Mouse (Mus musculus) common myeloid progenitor, adult 5-6 weeks (primary cell): ENCODE data around the gene Fkbp5. TPM values are rescaled to one million over a fixed set of nuclear protein-coding genes. Genes with fewer than 3 reads are reported as not detected.

Source experiments
- ATAC-seq: replicated peaks from 2 replicates; pipeline ENCODE4 v1.8.0; 2016; ENCODE audit warnings: low read depth, mild to moderate bottlenecking, moderate TSS enrichment, inconsistent platforms; ENCODE audit not compliant: poor library complexity, severe bottlenecking
- total RNA-seq: library from RNA; stranded (forward); fragments of 200-1000, 187-1606 nt; gene quantifications from 2 replicates; pipeline ENCODE4 v1.2.3, GENCODE M21; 2017

Fkbp5 gene
- total RNA-seq, 1 experiment from 2014 or later: 49.6 TPM

DNA sequence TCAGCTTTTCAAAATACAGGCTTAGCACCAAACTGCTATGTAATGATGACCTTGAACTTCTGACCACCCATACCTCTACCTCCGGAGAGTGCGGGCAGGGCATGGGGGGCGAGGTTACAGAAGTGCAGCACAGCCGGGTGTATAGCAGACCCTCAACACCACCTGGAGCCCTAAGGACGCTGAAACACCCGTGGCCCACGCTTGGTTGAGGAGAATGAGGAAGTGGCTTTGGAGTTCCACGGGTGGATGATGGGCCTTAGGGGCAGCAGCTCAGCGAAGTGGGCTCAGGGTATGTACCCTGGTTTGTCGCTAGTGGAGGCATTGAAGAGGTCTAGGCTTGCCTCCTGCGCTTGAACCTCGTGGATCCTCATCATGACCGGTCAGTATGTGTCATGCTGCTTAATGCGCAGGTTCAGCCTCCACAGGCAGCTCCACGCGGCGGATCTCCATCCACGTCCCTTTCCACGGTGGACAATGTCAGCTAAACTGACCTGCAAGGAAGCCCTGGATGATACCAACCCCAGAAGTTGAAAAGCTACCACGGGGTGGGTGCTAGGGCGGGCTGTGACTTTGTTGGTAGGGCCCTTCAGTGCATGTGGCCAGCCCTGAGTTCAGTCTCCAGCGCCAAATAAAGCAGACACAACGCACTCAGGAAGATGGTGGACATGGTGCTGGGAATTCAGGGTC lies 6.8 kb upstream of the Fkbp5 start:
- ATAC-seq: no peak

GRCm38 (mm10) chr17:28523355-28524008 lies 6.2 kb upstream of the Fkbp5 start:
- no peak for ATAC-seq

- peak; percentile 48 for ATAC-seq
Measured at GRCm38 (mm10) chr17:28522623-28523354, 5.5 kb upstream of the Fkbp5 start.

- no peak for ATAC-seq
Measured at GRCm38 (mm10) chr17:28521920-28522319, 4.6 kb upstream of the Fkbp5 start.

GRCm38 (mm10) chr17:28521071-28521726 lies 3.9 kb upstream of the Fkbp5 start:
- no peak for ATAC-seq

DNA sequence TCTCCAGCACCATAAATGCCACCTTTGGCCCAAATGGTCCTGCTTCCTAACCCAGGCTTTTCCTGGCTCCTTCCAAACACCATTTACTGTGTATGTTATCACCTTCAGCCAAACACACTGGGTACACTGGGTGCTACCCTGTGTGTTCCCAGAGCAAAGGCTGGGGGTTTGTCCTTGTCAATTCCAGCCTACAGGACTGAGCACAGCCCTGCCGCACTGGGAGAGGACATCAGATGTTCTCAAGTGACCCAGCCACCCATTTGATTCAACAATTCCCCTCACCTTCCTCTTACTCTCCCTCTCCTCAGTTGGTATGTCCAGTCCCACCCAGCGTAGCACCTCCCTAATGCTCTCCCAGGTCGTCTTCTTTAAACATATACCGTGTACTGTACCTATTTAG lies 3.2 kb upstream of the Fkbp5 start:
- no peak for ATAC-seq

GRCm38 (mm10) chr17:28519827-28520226 lies 2.5 kb upstream of the Fkbp5 start:
- ATAC-seq: no peak

DNA sequence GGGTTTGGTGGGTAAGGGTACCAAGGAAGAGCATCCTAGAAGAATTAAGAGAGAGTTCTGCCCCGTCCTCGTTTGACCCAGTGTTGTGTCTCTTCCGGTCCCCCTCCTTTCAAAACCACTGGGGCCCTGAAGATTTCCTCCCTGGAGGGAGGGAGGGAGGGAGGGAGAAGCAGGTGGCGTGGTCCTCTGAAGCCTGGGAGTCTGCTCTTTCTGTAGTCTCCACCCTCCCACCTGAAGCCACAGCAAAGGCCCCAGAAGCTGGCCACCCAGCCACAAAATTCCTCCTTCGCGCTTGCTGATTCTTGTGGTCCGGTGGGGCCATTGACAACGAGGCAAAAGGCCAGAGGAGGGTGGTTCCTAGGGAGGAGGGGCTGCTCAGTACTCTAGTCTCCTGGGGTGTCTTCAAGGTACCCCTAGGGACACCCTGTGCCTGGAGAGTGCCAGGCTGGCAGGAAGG lies 1.3 kb upstream of the Fkbp5 start:
- peak; percentile 16; the same call in 1 of the 2 replicates for ATAC-seq

DNA sequence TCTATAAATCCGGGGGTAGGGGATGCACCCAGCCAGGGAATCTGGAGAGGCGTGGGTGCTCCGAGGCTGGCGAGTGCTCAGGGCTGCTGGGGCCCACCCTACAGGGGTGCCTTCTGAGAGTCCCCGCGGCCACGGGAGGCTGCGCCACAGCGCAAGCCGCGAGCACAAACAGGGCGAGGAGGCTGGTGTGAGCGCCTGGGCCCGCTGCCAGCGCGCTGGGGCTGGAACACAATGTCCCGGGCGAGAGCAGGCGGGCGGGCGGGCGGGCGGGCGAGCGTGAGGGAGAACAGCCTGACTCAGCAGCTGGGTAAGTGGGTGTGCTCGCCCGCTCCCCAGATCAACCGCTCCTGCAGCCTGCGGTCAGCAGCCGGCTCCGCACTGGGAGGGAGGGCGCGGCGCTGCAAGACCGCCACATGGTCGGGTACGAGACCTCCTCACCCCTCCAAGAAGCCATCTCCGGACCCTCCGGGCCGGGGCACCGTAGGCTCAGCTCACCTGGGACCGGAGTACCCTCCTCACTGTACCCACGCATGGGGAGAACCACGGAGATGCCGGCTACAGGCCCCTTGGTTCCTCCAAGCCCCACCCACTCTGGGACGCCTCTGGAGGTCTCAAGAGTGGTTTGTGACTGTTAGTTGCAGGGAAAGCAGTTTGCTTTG lies 758 bp upstream of the Fkbp5 start:
- peak; percentile 57 for ATAC-seq

DNA sequence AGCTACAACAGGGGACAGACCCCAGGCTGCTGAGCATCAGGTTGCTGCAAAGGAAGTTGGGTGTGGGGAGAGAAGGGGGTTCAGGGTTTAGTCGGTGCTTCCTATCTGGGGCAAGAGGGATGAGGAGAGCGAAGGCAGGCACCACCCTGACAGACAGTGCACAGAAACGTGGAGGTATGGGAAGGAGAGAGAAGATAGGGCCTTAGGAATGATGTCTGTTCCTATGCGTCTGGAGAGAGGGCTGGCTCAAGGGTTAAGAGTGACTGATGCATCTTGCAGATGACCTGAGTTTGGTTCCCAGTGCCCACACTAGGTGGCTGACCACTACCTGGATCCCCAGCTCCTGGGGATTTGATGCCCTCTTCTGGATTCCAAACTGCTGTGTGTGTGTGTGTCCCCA lies 446 bp downstream of the Fkbp5 start:
- ATAC-seq: no peak

DNA sequence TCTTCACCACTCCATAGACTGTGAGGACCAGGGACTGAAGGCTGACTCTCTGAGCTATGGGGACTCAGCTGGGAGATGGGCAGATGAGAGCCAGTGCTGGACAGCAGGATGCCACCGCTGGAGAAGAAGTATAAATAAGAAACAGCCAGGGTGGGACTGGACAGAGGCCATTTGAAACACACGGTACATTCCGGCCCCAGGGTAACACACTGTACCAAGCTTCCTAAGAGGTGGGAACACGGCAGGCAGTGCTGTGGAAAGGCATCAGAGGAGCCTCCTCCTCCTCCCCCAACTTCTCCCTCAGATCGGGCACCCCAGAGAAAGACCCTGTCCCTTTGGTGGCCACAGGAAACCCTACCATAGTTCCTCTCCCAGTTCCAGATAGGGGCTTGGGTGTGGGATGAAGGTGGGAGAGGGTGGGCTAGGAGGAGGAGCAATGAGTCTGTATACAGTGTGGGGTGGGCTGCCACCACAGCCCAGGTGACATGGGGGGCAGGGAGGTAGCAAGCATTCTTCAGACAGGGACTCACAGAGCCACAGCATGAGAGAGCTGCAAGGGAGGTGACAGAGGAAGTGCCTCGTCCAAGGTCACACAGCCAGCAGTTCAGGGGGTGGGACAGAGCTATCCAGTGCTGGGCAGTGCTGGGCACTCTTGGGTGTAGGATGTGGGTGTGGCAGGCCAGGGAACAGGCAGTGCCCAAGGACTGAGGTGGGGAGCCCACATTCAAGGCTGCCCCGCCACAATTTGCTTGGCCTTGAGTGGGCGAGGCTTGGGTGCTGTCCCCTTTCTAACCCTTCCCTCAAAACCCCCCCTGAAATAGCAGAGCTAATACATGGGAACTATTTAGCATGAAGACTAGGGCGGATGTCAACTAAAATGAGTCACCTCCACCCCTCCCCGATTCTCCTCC lies 1.6 kb downstream of the Fkbp5 start:
- ATAC-seq: no peak

- no peak for ATAC-seq
Measured at GRCm38 (mm10) chr17:28514555-28514954, 2.8 kb downstream of the Fkbp5 start.

DNA sequence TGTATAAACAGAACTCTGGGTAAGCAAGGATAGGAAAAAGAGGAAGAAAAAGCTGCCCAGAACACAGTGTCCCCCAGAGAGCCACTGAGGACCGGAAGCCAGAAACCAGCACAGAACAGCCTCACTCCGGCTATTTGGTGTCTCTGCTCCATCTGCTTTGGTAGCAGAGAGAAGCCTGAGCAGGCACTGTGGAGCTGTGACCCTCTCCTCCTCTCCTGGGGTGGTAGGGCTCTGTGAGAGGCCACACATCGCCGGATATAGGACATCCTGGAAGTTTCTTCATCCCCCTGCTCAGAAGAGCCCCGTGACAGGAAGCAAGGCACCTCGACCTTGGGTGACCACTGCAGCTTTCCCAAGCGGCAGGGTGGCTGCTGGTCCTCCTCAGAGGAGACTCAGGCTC lies 3.5 kb downstream of the Fkbp5 start:
- peak; percentile 15; the same call in 1 of the 2 replicates for ATAC-seq

- ATAC-seq: no peak
Measured at GRCm38 (mm10) chr17:28513337-28513736, 4.0 kb downstream of the Fkbp5 start.

DNA sequence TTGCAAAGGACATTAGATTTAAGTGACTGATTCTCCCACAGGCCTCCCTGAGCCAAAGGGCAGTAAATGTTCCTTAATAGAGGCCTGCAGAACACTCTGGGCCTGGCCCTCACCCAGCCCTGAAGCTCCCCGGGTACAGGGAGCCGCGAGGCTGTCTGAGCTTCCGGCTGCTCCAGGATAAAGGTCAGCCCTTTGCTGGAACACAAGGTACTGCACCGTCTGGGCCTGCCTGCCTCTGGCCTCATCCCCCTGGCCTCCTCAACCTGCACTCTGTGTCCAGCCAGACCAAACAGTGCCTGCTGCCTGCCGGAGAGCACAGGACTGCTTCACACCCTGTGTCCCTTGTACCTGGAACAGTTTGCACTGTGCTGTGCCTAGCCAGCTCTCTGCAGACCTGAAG lies 4.6 kb downstream of the Fkbp5 start:
- no peak for ATAC-seq

DNA sequence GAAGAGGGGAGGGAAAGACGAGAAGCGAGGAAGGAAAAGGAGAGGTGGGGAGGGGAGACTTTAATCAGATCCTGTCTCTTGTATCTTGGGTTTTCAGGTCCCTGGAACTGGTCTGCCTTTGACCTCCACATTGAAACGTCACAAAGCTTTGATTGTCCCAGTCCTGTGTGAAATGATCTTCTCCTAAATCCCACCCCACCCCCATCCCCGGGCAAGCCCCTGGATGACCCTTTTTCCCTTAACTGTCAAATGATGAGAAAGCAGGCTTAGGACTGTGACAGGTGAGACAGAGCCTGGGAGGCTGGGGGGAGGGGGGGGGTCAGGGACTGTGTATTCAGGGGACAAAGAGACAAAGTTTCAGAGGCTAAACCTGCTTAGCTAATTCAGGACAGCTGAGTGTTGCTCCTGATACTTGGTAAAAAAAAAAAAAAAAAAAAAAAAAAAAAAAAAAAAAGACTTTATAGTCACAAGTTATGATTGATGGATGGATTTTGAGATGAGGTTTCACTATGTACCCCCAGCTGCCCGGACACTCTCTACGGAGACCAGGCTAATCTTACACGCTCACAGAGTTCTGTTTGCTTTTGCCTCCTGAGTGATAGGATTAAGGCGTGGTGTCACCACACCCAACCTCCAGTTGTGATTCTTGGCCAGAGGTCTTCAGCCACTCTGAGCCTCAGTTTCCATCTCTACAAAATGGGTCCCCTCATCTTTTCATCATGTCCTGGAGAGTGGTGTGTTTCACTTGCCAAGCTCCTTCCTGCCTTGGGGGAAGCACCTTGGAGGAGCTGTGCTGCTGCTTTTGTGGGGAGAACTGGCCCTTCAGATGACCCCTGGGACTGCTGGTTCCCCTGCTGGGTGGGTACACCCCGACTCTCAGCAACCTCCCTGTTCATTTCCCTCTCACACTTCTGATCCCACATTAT lies 5.4 kb downstream of the Fkbp5 start:
- no peak for ATAC-seq

DNA sequence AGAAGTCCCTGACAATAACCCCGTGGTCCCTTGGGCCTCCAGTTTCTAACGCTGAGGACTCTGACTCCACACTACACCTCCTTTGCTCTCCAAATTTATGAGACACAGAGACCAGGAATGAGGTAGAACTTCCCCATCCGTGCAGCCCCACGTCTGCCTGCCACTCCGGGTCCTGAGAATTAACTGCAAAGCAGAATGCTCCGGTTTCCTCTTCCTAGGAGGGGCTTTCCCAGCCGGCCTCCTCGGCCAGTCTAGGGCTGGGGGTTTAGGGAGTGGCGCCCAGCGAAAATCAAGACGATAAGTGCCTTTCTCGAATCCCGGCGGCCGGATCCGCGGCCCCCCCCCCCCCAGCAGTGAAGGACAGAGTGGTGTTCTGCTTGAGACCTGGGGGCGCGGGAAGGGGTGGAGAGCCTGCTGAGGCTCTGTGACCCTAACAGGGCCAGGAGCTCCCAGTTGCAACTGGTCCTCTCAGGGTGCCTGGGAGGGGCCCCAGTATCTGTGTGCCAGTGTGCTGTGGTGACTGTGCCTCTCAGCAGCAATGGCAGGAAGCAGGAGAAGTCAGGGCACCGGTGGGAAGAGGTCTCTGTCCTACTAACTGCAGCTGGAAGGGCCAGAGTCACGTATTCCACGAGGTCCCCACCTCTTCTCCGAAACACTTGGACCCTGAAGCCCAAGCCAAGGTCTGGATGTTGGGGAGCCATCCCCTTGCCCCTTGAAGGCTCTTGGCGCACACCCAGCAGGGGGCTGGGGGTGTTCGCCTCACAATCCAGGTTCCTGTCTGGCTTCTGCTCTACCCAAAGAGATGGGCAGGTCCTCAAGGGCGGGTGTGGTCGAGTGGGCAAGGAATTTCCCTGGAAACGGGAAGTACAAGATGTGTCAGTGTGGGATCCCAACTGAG lies 6.6 kb downstream of the Fkbp5 start:
- no peak for ATAC-seq
